Mouse (Mus musculus): ENCODE measurements around the gene Ostm1.

- TF ChIP-seq FLI1 (IDR thresholded peaks at IDR 0.05; ENCODE audit: low read length), result no peak
- no peak for TF ChIP-seq GATA1 (IDR thresholded peaks at IDR 0.05; ENCODE audit: borderline replicate concordance, low read length)
Observed at GRCm38 (mm10) chr10:42687873-42688272, 104.3 kb downstream of the Ostm1 start.
